Mouse (Mus musculus) mature B cell (primary cell): ENCODE results near the gene Vmn1r20.
"Not testable (repeated sequence)": the region's sequence is repeated elsewhere in the genome, so short reads cannot be mapped to it uniquely, and the experiment has no call there.

Source experiments
- in situ Hi-C: fragments of 300-500 bp; cut with MboI; formaldehyde crosslinking; loops from 2 replicates; pipeline ENCODE4 v1.14.3; 2019

Gene Vmn1r20

DNA sequence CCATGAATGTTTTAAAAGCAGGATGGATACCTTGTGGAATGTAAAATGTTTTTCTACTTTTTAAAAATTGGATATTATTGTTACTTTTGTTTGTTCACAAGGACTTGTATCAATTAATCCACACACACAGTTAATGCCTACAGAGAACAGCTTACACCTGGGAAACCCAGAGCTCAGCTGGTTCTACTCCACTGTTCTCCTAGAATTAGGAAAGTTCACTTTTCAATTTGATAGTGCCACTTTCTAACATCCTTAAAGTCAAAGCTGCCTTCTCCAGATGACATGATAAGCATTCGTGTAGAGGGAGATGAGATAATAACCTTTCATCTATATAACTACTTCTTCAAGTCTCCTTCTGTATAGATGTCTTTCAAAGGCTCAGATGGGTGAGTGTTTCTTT is at the start of gene Vmn1r20:
Gene Vmn1r20, plus strand, starts transcription at position 301 of the 400 bp plus-strand sequence.
- in situ Hi-C loops: no loop called here

DNA sequence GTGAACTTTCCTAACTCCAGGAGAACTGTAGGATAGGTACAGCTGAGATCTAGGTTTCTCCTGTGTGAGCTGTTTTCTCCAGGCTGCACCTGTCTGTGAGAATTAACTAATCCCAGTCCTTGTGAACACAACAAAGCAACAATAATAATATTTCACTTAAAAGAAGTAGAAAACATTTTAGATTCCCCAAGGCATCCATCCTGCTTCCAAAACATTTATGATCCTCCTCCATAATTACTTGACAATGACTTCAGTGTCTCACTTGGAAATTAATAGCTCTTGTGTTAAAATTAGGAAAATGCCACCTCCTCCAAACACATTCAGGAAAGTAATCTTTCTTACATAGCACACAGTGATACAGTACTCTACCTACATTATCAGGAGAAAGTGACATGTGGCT is 33.0 kb upstream of the Vmn1r20 start, which contains the start of gene Vmn1r18:
Gene Vmn1r18, minus strand, starts transcription at position 101 of the 400 bp plus-strand sequence.
- in situ Hi-C loops: no loop called here

DNA sequence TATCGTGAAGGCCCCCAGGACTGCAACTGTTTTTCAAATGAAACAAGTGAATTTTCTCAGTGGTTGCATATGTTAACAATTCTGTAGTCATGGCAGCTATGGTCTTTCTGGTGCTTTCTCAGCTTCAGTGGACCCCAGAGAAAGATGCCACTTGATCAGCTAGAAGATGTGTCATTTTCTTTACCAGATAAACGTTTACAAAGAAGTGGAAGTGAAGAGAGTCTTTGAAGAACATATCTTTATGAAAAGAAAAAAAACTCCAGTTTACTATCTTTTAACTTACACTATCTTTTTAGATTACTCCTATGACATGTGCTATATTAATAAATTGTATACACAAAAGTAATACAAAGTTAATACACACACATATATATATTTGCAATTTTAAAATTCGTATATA is 25.2 kb upstream of the Vmn1r20 start, which contains the start of gene Vmn1r19:
Gene Vmn1r19, plus strand, starts transcription at position 301 of the 400 bp plus-strand sequence.
- in situ Hi-C loops: not testable (repeated sequence)

DNA sequence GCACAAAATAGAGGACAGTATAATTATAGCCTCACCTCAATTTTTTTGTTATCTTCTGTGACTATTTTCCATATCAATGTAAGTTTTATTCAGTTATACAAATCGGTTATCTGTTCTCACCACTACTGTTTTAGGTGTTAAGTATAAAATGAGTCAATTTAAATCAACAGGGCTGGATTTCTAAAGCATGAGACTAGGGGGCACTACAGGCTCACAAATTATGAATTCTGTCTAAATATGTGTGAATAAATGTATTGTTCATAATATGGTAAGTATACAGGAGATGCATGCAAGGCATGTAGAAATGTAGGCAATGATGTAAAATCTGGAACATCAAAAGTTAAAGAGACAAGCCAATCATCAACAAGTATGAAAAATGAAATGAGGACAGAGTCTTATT is 2.5 kb downstream of the Vmn1r20 start:
- in situ Hi-C loops: no loop called here

DNA sequence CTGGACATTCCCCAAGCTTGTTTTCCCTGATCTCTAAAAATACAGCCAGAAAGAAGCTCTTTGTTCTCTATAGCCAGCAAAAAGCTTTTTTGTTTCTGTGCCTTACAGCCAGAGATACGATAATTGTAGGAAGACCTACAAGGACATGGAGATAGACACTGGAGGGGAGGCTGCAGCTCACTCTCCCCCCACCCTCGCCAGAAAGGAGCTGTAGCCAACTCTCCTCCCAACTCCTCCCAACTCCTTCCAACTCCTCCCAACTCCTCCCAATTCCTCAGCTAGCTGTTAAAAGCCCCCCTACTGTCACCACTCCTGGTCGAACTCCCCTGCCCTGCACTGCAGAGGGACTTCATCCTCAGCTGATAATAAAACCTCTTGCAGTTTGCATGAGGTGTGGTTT is 39.4 kb downstream of the Vmn1r20 start:
- in situ Hi-C loops: not testable (repeated sequence)
